Mouse (Mus musculus): Measurements from ENCODE around the gene Nsl1. TPM values are rescaled to one million over a fixed set of nuclear protein-coding genes. Genes with fewer than 3 reads are reported as not detected.

The Nsl1 gene
- polyA plus RNA-seq, 1 experiment from 2014 or later = 3.6 TPM

- 66% methylated on average over 8 of the region's 8 CpGs for WGBS
- H3K4me3 ChIP-seq (ENCODE audit: low read length) = no peak overlapping the region
- no peak overlapping the region for H3K4me2 ChIP-seq (ENCODE audit: low read length)
- no peak overlapping the region for H3K9ac ChIP-seq (ENCODE audit: low read depth, low read length)
- no peaks in the 10 kb centered on the region for H3K9me3 ChIP-seq (ENCODE audit: control insufficient read depth, low read length)
- H3K4me1 ChIP-seq (ENCODE audit: control insufficient read depth, insufficient read depth, low read depth, low read length) = no peaks in the 10 kb centered on the region
- ATAC-seq = no peak
- no peak overlapping the region for H3K27ac ChIP-seq (ENCODE audit: low read depth, low read length)
- no peaks in the 10 kb centered on the region for H3K27me3 ChIP-seq (replicated peaks; ENCODE audit: control insufficient read depth, insufficient read depth, low read length)
- no peaks in the 10 kb centered on the region for H3K36me3 ChIP-seq (ENCODE audit: control insufficient read depth, insufficient read depth, low read length)
These were observed 48.3 kb downstream of the Nsl1 start for GRCm38 (mm10) chr1:191111146-191111545.

GRCm38 (mm10) chr1:191114868-191115267, 52.1 kb downstream of the Nsl1 start:
- WGBS = 76% methylated on average over 7 of the region's 7 CpGs
- Histone ChIP-seq H3K4me1 (ENCODE audit: control insufficient read depth, insufficient read depth, low read depth, low read length) (no peaks in the 10 kb centered on the region), H3K27me3 (replicated peaks; ENCODE audit: control insufficient read depth, insufficient read depth, low read length) (no peaks in the 10 kb centered on the region), H3K27ac (ENCODE audit: low read depth, low read length) (no peak overlapping the region), H3K4me2 (ENCODE audit: low read length) (no peak overlapping the region), H3K9me3 (ENCODE audit: control insufficient read depth, low read length) (no peaks in the 10 kb centered on the region), H3K4me3 (ENCODE audit: low read length) (no peak overlapping the region), H3K36me3 (ENCODE audit: control insufficient read depth, insufficient read depth, low read length) (no peaks in the 10 kb centered on the region), H3K9ac (ENCODE audit: low read depth, low read length) (no peak overlapping the region)
- no peak for ATAC-seq

- H3K27me3 ChIP-seq (replicated peaks; ENCODE audit: control insufficient read depth, insufficient read depth, low read length) = no peaks in the 10 kb centered on the region
- no peaks in the 10 kb centered on the region for H3K36me3 ChIP-seq (ENCODE audit: control insufficient read depth, insufficient read depth, low read length)
- H3K9me3 ChIP-seq (ENCODE audit: control insufficient read depth, low read length) = no peaks in the 10 kb centered on the region
- H3K4me3 ChIP-seq (ENCODE audit: low read length) = no peak overlapping the region
- H3K4me2 ChIP-seq (ENCODE audit: low read length) = no peak overlapping the region
- no peaks in the 10 kb centered on the region for H3K4me1 ChIP-seq (ENCODE audit: control insufficient read depth, insufficient read depth, low read depth, low read length)
- H3K9ac ChIP-seq (ENCODE audit: low read depth, low read length) = no peak overlapping the region
- WGBS = 68% methylated on average over 11 of the region's 11 CpGs
- H3K27ac ChIP-seq (ENCODE audit: low read depth, low read length) = no peak overlapping the region
- ATAC-seq = peak; percentile 84
These were observed 52.9 kb downstream of the Nsl1 start for GRCm38 (mm10) chr1:191115514-191116238.

GRCm38 (mm10) chr1:191122744-191123143, 59.9 kb downstream of the Nsl1 start:
- Histone ChIP-seq H3K4me3 (ENCODE audit: low read length) (no peak overlapping the region), H3K4me2 (ENCODE audit: low read length) (no peak overlapping the region), H3K9me3 (ENCODE audit: control insufficient read depth, low read length) (no peaks in the 10 kb centered on the region), H3K9ac (ENCODE audit: low read depth, low read length) (no peak overlapping the region), H3K4me1 (ENCODE audit: control insufficient read depth, insufficient read depth, low read depth, low read length) (peaks cover 5% of the 10 kb centered on the region), H3K27ac (ENCODE audit: low read depth, low read length) (no peak overlapping the region), H3K27me3 (replicated peaks; ENCODE audit: control insufficient read depth, insufficient read depth, low read length) (0 out of 2 replicates have a peak, but pooled peaks cover 2% of the 10 kb centered on the region), H3K36me3 (ENCODE audit: control insufficient read depth, insufficient read depth, low read length) (no peaks in the 10 kb centered on the region)
- ATAC-seq = no peak
- 60% methylated on average over 3 of the region's 3 CpGs for WGBS

GRCm38 (mm10) chr1:191123696-191124095, 60.9 kb downstream of the Nsl1 start:
- no peaks in the 10 kb centered on the region for H3K36me3 ChIP-seq (ENCODE audit: control insufficient read depth, insufficient read depth, low read length)
- ATAC-seq = no peak
- WGBS = 79% methylated on average over 2 of the region's 2 CpGs

GRCm38 (mm10) chr1:191124288-191124687, 61.5 kb downstream of the Nsl1 start:
- H3K4me2 ChIP-seq (ENCODE audit: low read length) = no peak overlapping the region
- H3K4me1 ChIP-seq (ENCODE audit: control insufficient read depth, insufficient read depth, low read depth, low read length) = peaks cover 5% of the 10 kb centered on the region
- no peak overlapping the region for H3K27ac ChIP-seq (ENCODE audit: low read depth, low read length)
- no peak overlapping the region for H3K9ac ChIP-seq (ENCODE audit: low read depth, low read length)
- WGBS = 66% methylated on average over 4 of the region's 4 CpGs
- 0 out of 2 replicates have a peak, but pooled peaks cover 2% of the 10 kb centered on the region for H3K27me3 ChIP-seq (replicated peaks; ENCODE audit: control insufficient read depth, insufficient read depth, low read length)
- no peaks in the 10 kb centered on the region for H3K36me3 ChIP-seq (ENCODE audit: control insufficient read depth, insufficient read depth, low read length)
- H3K9me3 ChIP-seq (ENCODE audit: control insufficient read depth, low read length) = no peaks in the 10 kb centered on the region; the same call in 1 of the 2 replicates
- ATAC-seq = no peak
- no peak overlapping the region for H3K4me3 ChIP-seq (ENCODE audit: low read length)

More at GRCm38 (mm10) chr1:191123696-191124095, 60.9 kb downstream of the Nsl1 start:
- Histone ChIP-seq H3K27ac (ENCODE audit: low read depth, low read length) (no peak overlapping the region), H3K4me3 (ENCODE audit: low read length) (no peak overlapping the region), H3K9ac (ENCODE audit: low read depth, low read length) (no peak overlapping the region), H3K4me2 (ENCODE audit: low read length) (no peak overlapping the region), H3K27me3 (replicated peaks; ENCODE audit: control insufficient read depth, insufficient read depth, low read length) (0 out of 2 replicates have a peak, but pooled peaks cover 2% of the 10 kb centered on the region), H3K4me1 (ENCODE audit: control insufficient read depth, insufficient read depth, low read depth, low read length) (peaks cover 5% of the 10 kb centered on the region), H3K9me3 (ENCODE audit: control insufficient read depth, low read length) (no peaks in the 10 kb centered on the region)

GRCm38 (mm10) chr1:191125811-191126638, 63.2 kb downstream of the Nsl1 start:
- Histone ChIP-seq H3K9me3 (ENCODE audit: control insufficient read depth, low read length) (peaks cover 9% of the 10 kb centered on the region), H3K4me1 (ENCODE audit: control insufficient read depth, insufficient read depth, low read depth, low read length) (peaks cover 5% of the 10 kb centered on the region), H3K4me3 (ENCODE audit: low read length) (peak overlapping the region; percentile 30), H3K36me3 (ENCODE audit: control insufficient read depth, insufficient read depth, low read length) (no peaks in the 10 kb centered on the region), H3K4me2 (ENCODE audit: low read length) (peak overlapping the region; percentile 61), H3K27me3 (replicated peaks; ENCODE audit: control insufficient read depth, insufficient read depth, low read length) (0 out of 2 replicates have a peak, but pooled peaks cover 2% of the 10 kb centered on the region), H3K9ac (ENCODE audit: low read depth, low read length) (peak overlapping the region; percentile 46), H3K27ac (ENCODE audit: low read depth, low read length) (no peak overlapping the region)
- ATAC-seq = peak; percentile 65
- WGBS = 18% methylated on average over 35 of the region's 38 CpGs

- no peaks in the 10 kb centered on the region for H3K36me3 ChIP-seq (ENCODE audit: control insufficient read depth, insufficient read depth, low read length)
- 92% methylated on average over 2 of the region's 2 CpGs for WGBS
- H3K27ac ChIP-seq (ENCODE audit: low read depth, low read length) = no peak overlapping the region
- no peak overlapping the region for H3K4me3 ChIP-seq (ENCODE audit: low read length)
- H3K4me2 ChIP-seq (ENCODE audit: low read length) = no peak overlapping the region
- H3K9me3 ChIP-seq (ENCODE audit: control insufficient read depth, low read length) = peaks cover 9% of the 10 kb centered on the region
- no peak for ATAC-seq
- H3K4me1 ChIP-seq (ENCODE audit: control insufficient read depth, insufficient read depth, low read depth, low read length) = no peaks in the 10 kb centered on the region
- H3K27me3 ChIP-seq (replicated peaks; ENCODE audit: control insufficient read depth, insufficient read depth, low read length) = no peaks in the 10 kb centered on the region
- no peak overlapping the region for H3K9ac ChIP-seq (ENCODE audit: low read depth, low read length)
These were observed 68.9 kb downstream of the Nsl1 start for GRCm38 (mm10) chr1:191131692-191132091.

- no peak overlapping the region for H3K4me2 ChIP-seq (ENCODE audit: low read length)
- 81% methylated on average over 5 of the region's 5 CpGs for WGBS
These were observed 69.4 kb downstream of the Nsl1 start for GRCm38 (mm10) chr1:191132240-191132639.

More at GRCm38 (mm10) chr1:191132240-191132639, 69.4 kb downstream of the Nsl1 start:
- Histone ChIP-seq H3K36me3 (ENCODE audit: control insufficient read depth, insufficient read depth, low read length) (no peaks in the 10 kb centered on the region), H3K9me3 (ENCODE audit: control insufficient read depth, low read length) (peaks cover 9% of the 10 kb centered on the region), H3K9ac (ENCODE audit: low read depth, low read length) (no peak overlapping the region), H3K27me3 (replicated peaks; ENCODE audit: control insufficient read depth, insufficient read depth, low read length) (no peaks in the 10 kb centered on the region), H3K4me3 (ENCODE audit: low read length) (no peak overlapping the region), H3K4me1 (ENCODE audit: control insufficient read depth, insufficient read depth, low read depth, low read length) (no peaks in the 10 kb centered on the region), H3K27ac (ENCODE audit: low read depth, low read length) (no peak overlapping the region)
- no peak for ATAC-seq

Measured in hindbrain, embryonic 16.5 days (tissue).